Mouse (Mus musculus): ENCODE measurements at regions not wholly inside any gene's neighbourhood (a gene's known extent, or its start where the extent isn't known, plus 50 kb on each side); places are given as distances from the start of the nearest gene placed in this dataset.

- no peak for DNase-seq (ENCODE audit: low read depth)
- no peak for TF ChIP-seq CTCF (IDR thresholded peaks at IDR 0.05; ENCODE audit: borderline replicate concordance, extremely low read depth, insufficient read depth, insufficient read length)
- no peak for TF ChIP-seq POLR2A (IDR thresholded peaks at IDR 0.05; ENCODE audit: borderline replicate concordance, extremely low read depth, insufficient read depth, insufficient read length, poor library complexity, severe bottlenecking)
Observed at GRCm38 (mm10) chr8:49845575-49845974, 1001.8 kb upstream of the Tenm3 start.

GRCm38 (mm10) chr8:49831970-49832369, 988.2 kb upstream of the Tenm3 start:
- DNase-seq (ENCODE audit: low read depth): no peak
- no peak for TF ChIP-seq CTCF (IDR thresholded peaks at IDR 0.05; ENCODE audit: borderline replicate concordance, extremely low read depth, insufficient read depth, insufficient read length)

- DNase-seq (ENCODE audit: low read depth): peak; percentile 88
- no peak for TF ChIP-seq POLR2A (IDR thresholded peaks at IDR 0.05; ENCODE audit: borderline replicate concordance, extremely low read depth, insufficient read depth, insufficient read length, poor library complexity, severe bottlenecking)
- TF ChIP-seq CTCF (IDR thresholded peaks at IDR 0.05; ENCODE audit: borderline replicate concordance, extremely low read depth, insufficient read depth, insufficient read length): peak; percentile 77
Observed at GRCm38 (mm10) chr8:49829345-49829744, 985.6 kb upstream of the Tenm3 start.

- TF ChIP-seq CTCF (IDR thresholded peaks at IDR 0.05; ENCODE audit: borderline replicate concordance, extremely low read depth, insufficient read depth, insufficient read length) (no peak), POLR2A (IDR thresholded peaks at IDR 0.05; ENCODE audit: borderline replicate concordance, extremely low read depth, insufficient read depth, insufficient read length, poor library complexity, severe bottlenecking) (no peak)
- peak; percentile 78 for DNase-seq (ENCODE audit: low read depth)
Observed at GRCm38 (mm10) chr8:49826231-49826630, 982.5 kb upstream of the Tenm3 start.

GRCm38 (mm10) chr8:49825000-49825399, 981.2 kb upstream of the Tenm3 start:
- peak; percentile 64 for DNase-seq (ENCODE audit: low read depth)
- TF ChIP-seq CTCF (IDR thresholded peaks at IDR 0.05; ENCODE audit: borderline replicate concordance, extremely low read depth, insufficient read depth, insufficient read length): no peak
- no peak for TF ChIP-seq POLR2A (IDR thresholded peaks at IDR 0.05; ENCODE audit: borderline replicate concordance, extremely low read depth, insufficient read depth, insufficient read length, poor library complexity, severe bottlenecking)

GRCm38 (mm10) chr8:49822791-49823190, 979.0 kb upstream of the Tenm3 start:
- peak; percentile 88 for DNase-seq (ENCODE audit: low read depth)
- TF ChIP-seq CTCF (IDR thresholded peaks at IDR 0.05; ENCODE audit: borderline replicate concordance, extremely low read depth, insufficient read depth, insufficient read length) (no peak), POLR2A (IDR thresholded peaks at IDR 0.05; ENCODE audit: borderline replicate concordance, extremely low read depth, insufficient read depth, insufficient read length, poor library complexity, severe bottlenecking) (no peak)

- DNase-seq (ENCODE audit: low read depth): no peak
- TF ChIP-seq POLR2A (IDR thresholded peaks at IDR 0.05; ENCODE audit: borderline replicate concordance, extremely low read depth, insufficient read depth, insufficient read length, poor library complexity, severe bottlenecking): no peak
- no peak for TF ChIP-seq CTCF (IDR thresholded peaks at IDR 0.05; ENCODE audit: borderline replicate concordance, extremely low read depth, insufficient read depth, insufficient read length)
Observed at GRCm38 (mm10) chr8:49799236-49799635, 955.5 kb upstream of the Tenm3 start.

GRCm38 (mm10) chr8:49796741-49797140, 953.0 kb upstream of the Tenm3 start:
- peak; percentile 52 for DNase-seq (ENCODE audit: low read depth)
- TF ChIP-seq POLR2A (IDR thresholded peaks at IDR 0.05; ENCODE audit: borderline replicate concordance, extremely low read depth, insufficient read depth, insufficient read length, poor library complexity, severe bottlenecking) (no peak), CTCF (IDR thresholded peaks at IDR 0.05; ENCODE audit: borderline replicate concordance, extremely low read depth, insufficient read depth, insufficient read length) (no peak)

GRCm38 (mm10) chr8:49794491-49794890, 950.7 kb upstream of the Tenm3 start:
- no peak for DNase-seq (ENCODE audit: low read depth)
- TF ChIP-seq POLR2A (IDR thresholded peaks at IDR 0.05; ENCODE audit: borderline replicate concordance, extremely low read depth, insufficient read depth, insufficient read length, poor library complexity, severe bottlenecking) (no peak), CTCF (IDR thresholded peaks at IDR 0.05; ENCODE audit: borderline replicate concordance, extremely low read depth, insufficient read depth, insufficient read length) (no peak)

- DNase-seq (ENCODE audit: low read depth): no peak
- no peak for TF ChIP-seq CTCF (IDR thresholded peaks at IDR 0.05; ENCODE audit: borderline replicate concordance, extremely low read depth, insufficient read depth, insufficient read length)
- TF ChIP-seq POLR2A (IDR thresholded peaks at IDR 0.05; ENCODE audit: borderline replicate concordance, extremely low read depth, insufficient read depth, insufficient read length, poor library complexity, severe bottlenecking): no peak
Observed at GRCm38 (mm10) chr8:49769829-49770228, 926.1 kb upstream of the Tenm3 start.

GRCm38 (mm10) chr8:49738043-49738442, 894.3 kb upstream of the Tenm3 start:
- TF ChIP-seq CTCF (IDR thresholded peaks at IDR 0.05; ENCODE audit: borderline replicate concordance, extremely low read depth, insufficient read depth, insufficient read length) (no peak), POLR2A (IDR thresholded peaks at IDR 0.05; ENCODE audit: borderline replicate concordance, extremely low read depth, insufficient read depth, insufficient read length, poor library complexity, severe bottlenecking) (no peak)
- DNase-seq (ENCODE audit: low read depth): peak; percentile 41

- TF ChIP-seq CTCF (IDR thresholded peaks at IDR 0.05; ENCODE audit: borderline replicate concordance, extremely low read depth, insufficient read depth, insufficient read length): no peak
- TF ChIP-seq POLR2A (IDR thresholded peaks at IDR 0.05; ENCODE audit: borderline replicate concordance, extremely low read depth, insufficient read depth, insufficient read length, poor library complexity, severe bottlenecking): no peak
- peak; percentile 31 for DNase-seq (ENCODE audit: low read depth)
Observed at GRCm38 (mm10) chr8:49729156-49729555, 885.4 kb upstream of the Tenm3 start.

GRCm38 (mm10) chr8:49712371-49712770, 868.6 kb upstream of the Tenm3 start:
- peak; percentile 53 for DNase-seq (ENCODE audit: low read depth)
- no peak for TF ChIP-seq POLR2A (IDR thresholded peaks at IDR 0.05; ENCODE audit: borderline replicate concordance, extremely low read depth, insufficient read depth, insufficient read length, poor library complexity, severe bottlenecking)
- TF ChIP-seq CTCF (IDR thresholded peaks at IDR 0.05; ENCODE audit: borderline replicate concordance, extremely low read depth, insufficient read depth, insufficient read length): no peak
